Mouse (Mus musculus) C2C12 (cell line): ENCODE data around the gene Mcm9. TPM values are rescaled to one million over a fixed set of nuclear protein-coding genes. Genes with fewer than 3 reads are reported as not detected.

ENCODE experiments used
- H3K27me3 ChIP-seq: one replicate; pipeline ENCODE4 v1.6.1; 2011; ENCODE audit not compliant: control insufficient read depth, insufficient read depth, insufficient read length
- H3K36me3 ChIP-seq: one replicate; pipeline ENCODE4 v1.6.1; 2011; ENCODE audit not compliant: control insufficient read depth, insufficient read depth
- H3K4me3 ChIP-seq: one replicate; pipeline ENCODE4 v1.5.1; 2011; ENCODE audit warnings: mild to moderate bottlenecking, control low read depth; ENCODE audit not compliant: poor library complexity, insufficient read depth, severe bottlenecking
- H3K79me2 ChIP-seq: one replicate; pipeline ENCODE4 v1.6.1; 2011; ENCODE audit not compliant: control insufficient read depth, insufficient read depth
- H3K79me3 ChIP-seq: one replicate; pipeline ENCODE4 v1.6.1; 2011; ENCODE audit warnings: low read depth, control low read depth
- H3ac ChIP-seq: one replicate; pipeline ENCODE3; 2011; ENCODE audit warnings: low read depth; ENCODE audit not compliant: control insufficient read depth, insufficient read length
- CEBPB ChIP-seq: IDR thresholded peaks from one replicate; pipeline ENCODE4 v1.6.1; 2011; ENCODE audit warnings: low read depth, mild to moderate bottlenecking, control low read depth, moderate library complexity
- CTCF ChIP-seq: IDR thresholded peaks from one replicate; pipeline ENCODE4 v1.5.1; 2011; ENCODE audit not compliant: control insufficient read depth, insufficient read depth, insufficient read length
- FOSL1 ChIP-seq: IDR thresholded peaks from one replicate; pipeline ENCODE4 v1.8.0; 2011; ENCODE audit warnings: mild to moderate bottlenecking, low read length; ENCODE audit not compliant: poor library complexity, insufficient read depth, severe bottlenecking
- MAX ChIP-seq: IDR thresholded peaks from one replicate; pipeline ENCODE4 v1.6.1; 2011; ENCODE audit warnings: mild to moderate bottlenecking, control low read depth
- MYOD1 ChIP-seq: IDR thresholded peaks from one replicate; pipeline ENCODE4 v1.6.1; 2011; ENCODE audit warnings: low read depth; ENCODE audit not compliant: control insufficient read depth, insufficient read length
- MYOG ChIP-seq: IDR thresholded peaks from one replicate; pipeline ENCODE4 v1.6.1; 2011; ENCODE audit not compliant: control insufficient read depth, insufficient read length; ENCODE audit errors: extremely low read depth
- USF1 ChIP-seq: IDR thresholded peaks from one replicate; pipeline ENCODE4 v1.6.1; 2011; ENCODE audit warnings: low read depth, mild to moderate bottlenecking, control low read depth, moderate library complexity
- polyA plus RNA-seq: library from polyadenylated mRNA; unstranded; fragments of >200 nt; fragmentation: generic; extraction: Trizol; gene quantifications from one replicate; pipeline ENCODE4 v1.2.1, GENCODE M21; 2012; ENCODE audit warnings: missing spikeins

The Mcm9 gene
- polyA plus RNA-seq, 1 experiment, result 3.9 TPM

DNA sequence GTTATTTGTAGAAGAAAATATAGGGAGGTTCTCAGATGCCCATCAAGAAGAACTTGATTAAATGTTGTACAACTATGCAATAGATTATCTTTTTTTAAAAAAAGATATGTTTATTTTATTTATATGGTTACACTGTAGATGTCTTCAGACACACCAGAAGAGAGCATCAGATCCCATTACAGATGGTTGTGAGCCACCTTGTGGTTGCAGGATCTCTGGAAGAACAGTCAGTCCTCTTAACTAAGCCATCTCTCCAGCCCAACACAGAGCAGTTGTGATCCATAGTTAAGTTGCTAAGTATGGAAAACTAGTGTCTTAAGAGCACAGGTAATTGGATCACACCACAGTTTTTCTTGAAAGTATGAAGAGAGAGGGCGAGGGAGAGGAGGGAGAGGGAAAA is 117.7 kb downstream of the Mcm9 start:
- Histone ChIP-seq H3K36me3 (no peaks in the 10 kb centered on the region), H3K4me3 (no peak overlapping the region), H3ac (no peak overlapping the region), H3K27me3 (no peaks in the 10 kb centered on the region), H3K79me2 (no peaks in the 10 kb centered on the region), H3K79me3 (no peaks in the 10 kb centered on the region)
- TF ChIP-seq MYOD1, result no peak
- TF ChIP-seq MAX, result no peak
- TF ChIP-seq USF1, result no peak
- TF ChIP-seq CTCF, result no peak

DNA sequence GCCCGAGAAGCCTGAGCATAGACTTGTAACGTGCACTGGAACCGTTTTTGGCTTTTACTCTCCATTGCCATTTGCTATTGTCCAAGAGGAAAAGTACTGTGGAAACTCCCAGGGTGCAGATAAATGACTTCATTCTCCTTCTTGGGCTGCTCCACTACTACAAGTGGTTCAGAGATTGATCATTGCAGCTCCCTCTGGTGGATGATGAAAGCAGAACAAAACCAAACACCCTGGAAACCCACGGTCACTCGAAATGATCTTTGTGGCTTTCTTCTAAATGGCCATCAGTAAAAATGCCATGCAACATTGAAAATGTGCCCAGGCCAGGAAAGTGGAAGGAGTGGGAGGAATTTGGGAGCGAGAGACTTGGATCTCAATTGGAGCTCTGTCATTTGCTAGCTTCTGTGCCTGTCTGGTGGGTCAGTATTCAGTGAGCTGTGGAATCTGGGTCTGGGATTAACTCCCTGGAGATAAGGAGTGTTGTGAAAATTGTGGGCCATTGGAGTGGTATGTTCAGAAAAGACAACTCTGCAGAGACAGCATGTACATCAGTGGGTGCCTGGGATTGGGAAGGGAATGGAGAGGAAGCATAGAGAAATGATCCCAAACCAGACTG is 121.0 kb downstream of the Mcm9 start:
- no peaks in the 10 kb centered on the region for H3K79me3 ChIP-seq
- no peaks in the 10 kb centered on the region for H3K27me3 ChIP-seq
- TF ChIP-seq MYOG, result no peak
- TF ChIP-seq FOSL1, result no peak
- no peak for TF ChIP-seq CEBPB
- TF ChIP-seq MAX, result no peak
- TF ChIP-seq CTCF, result no peak
- no peak for TF ChIP-seq USF1
- TF ChIP-seq MYOD1, result no peak
- H3ac ChIP-seq, result no peak overlapping the region
- H3K4me3 ChIP-seq, result no peak overlapping the region
- no peaks in the 10 kb centered on the region for H3K36me3 ChIP-seq
- H3K79me2 ChIP-seq, result no peaks in the 10 kb centered on the region

DNA sequence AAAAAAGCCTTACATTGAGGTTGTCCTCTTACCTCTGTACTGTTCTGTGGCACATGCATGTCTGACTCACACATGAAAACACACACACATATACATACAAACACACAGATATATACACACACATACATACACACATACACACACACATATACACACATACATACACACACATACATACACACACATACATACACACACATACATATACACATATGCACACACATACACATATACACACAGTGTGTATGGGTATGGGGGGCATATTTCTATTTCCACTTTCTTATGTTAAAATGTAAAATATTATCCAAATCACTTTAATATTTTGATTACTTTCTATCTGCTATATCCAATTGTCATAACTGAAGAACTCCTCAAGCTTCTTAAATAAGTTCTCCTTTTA is 121.6 kb downstream of the Mcm9 start:
- TF ChIP-seq MAX, result no peak
- TF ChIP-seq CTCF, result no peak
- no peaks in the 10 kb centered on the region for H3K79me2 ChIP-seq
- no peaks in the 10 kb centered on the region for H3K79me3 ChIP-seq

DNA sequence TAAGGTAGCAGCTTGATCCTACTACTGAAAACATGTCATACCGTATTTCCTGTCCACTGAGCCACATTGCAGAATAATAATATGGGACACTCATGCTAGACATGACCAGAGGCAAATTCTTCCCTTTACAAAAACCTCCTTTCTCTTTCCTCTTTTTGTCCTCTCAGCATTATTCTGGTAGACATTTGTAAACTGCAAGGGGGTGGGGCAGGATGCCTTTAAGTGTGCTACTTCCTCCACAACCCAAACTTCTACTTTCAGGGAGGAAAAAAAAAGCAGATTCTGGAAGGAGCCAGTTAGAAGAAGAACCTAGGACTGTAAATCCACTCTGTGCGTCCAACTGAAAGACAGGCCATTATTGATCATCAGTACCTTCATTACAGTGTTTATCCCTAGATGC is 124.7 kb downstream of the Mcm9 start:
- TF ChIP-seq CEBPB (no peak), FOSL1 (no peak), MAX (no peak), CTCF (no peak), MYOD1 (no peak), MYOG (no peak), USF1 (no peak)
- Histone ChIP-seq H3K79me2 (no peaks in the 10 kb centered on the region), H3K36me3 (no peaks in the 10 kb centered on the region), H3K4me3 (no peak overlapping the region), H3K27me3 (peaks cover 4% of the 10 kb centered on the region), H3ac (no peak overlapping the region), H3K79me3 (no peaks in the 10 kb centered on the region)

More for the DNA sequence above, 121.6 kb downstream of the Mcm9 start:
- no peak overlapping the region for H3K4me3 ChIP-seq
- no peak overlapping the region for H3ac ChIP-seq
- no peaks in the 10 kb centered on the region for H3K36me3 ChIP-seq
- no peaks in the 10 kb centered on the region for H3K27me3 ChIP-seq

DNA sequence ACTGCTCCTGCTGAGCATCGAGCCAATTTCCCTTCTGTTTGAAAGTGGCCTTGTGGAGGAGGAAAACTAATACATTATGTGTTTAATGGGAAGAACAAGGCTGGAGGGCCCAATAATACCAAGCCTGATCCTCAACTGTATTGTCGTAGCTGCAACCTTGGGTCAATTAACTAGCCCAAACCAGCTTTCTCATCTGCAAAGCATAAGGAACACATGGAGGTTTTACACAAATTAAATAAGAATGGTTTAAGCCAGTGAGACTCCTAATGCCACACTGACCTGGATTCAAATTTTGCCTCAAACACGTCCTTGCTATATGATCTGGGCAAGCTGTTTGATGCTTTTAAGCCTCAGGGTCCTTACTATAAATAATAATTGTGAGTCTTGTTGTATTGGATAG is 125.2 kb downstream of the Mcm9 start:
- Histone ChIP-seq H3K79me3 (no peaks in the 10 kb centered on the region), H3K27me3 (peaks cover 4% of the 10 kb centered on the region), H3K79me2 (no peaks in the 10 kb centered on the region), H3K36me3 (no peaks in the 10 kb centered on the region), H3ac (no peak overlapping the region), H3K4me3 (no peak overlapping the region)
- TF ChIP-seq MYOG (no peak), CEBPB (no peak), MAX (no peak), CTCF (no peak), FOSL1 (no peak), USF1 (no peak), MYOD1 (no peak)

DNA sequence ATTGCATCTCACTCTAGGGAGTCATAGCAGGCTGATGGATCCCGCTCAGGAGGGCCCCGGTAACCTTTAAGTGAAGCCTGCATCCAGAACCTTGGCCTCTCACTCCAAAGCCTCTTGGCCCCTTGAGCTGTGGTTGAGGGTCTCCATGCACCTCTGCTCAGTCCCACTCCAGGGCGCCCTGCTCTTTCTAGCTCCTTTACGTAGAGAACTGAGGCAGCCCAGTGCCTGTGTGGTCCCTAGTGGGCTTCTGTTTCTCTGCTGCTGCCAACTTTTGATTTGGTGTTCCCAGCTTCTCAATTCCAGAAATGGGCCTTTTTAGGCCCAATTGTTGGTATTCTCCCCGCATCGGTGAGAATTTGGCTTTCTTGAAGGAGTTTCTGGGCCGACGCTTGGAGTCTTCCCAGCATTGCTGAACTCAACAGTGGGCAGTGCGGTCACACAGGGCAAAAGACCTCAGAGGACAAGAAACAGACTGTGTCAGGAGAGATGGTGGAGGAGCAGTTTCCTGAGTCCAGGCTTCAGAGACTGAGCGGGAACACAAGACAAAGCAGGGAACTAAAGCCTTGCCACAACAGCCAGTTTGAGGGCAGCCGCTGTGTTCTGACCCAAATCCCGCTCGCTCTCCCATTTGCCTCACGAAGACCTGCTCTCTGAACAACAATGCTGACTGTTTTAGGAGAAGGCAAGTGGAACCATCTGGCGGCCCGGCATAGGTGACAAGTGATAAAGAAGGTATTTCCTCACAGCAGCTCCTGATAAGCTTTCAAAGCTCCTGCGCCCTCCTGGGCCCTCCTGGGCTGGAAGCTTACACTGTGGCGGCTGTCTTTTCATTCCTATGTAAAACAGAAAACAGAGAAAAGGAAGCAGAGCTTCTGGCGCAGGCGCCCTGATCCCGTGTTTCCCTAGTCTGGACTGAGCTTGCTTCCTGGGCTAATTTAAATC is 127.1 kb downstream of the Mcm9 start:
- H3K79me2 ChIP-seq, result no peaks in the 10 kb centered on the region
- H3K79me3 ChIP-seq, result no peaks in the 10 kb centered on the region
- no peak for TF ChIP-seq CTCF
- TF ChIP-seq FOSL1, result no peak
- no peak for TF ChIP-seq MAX
- no peak for TF ChIP-seq CEBPB
- TF ChIP-seq MYOD1, result no peak
- no peak for TF ChIP-seq MYOG
- TF ChIP-seq USF1, result no peak
- H3ac ChIP-seq, result no peak overlapping the region
- H3K36me3 ChIP-seq, result no peaks in the 10 kb centered on the region
- H3K27me3 ChIP-seq, result peaks cover 4% of the 10 kb centered on the region
- H3K4me3 ChIP-seq, result no peak overlapping the region
